Mouse (Mus musculus): ENCODE results near the gene Prl8a6. TPM values are rescaled to one million over a fixed set of nuclear protein-coding genes. Genes with fewer than 3 reads are reported as not detected.

Prl8a6 gene
- total RNA-seq (2014; fragmentation: Nextera tagmentation) (not detected in 2 replicates), total RNA-seq (2017) (not detected in 2 replicates), polyA plus RNA-seq (2012) (not detected in 2 replicates)

- TF ChIP-seq GATA2 (IDR thresholded peaks at IDR 0.05; ENCODE audit: borderline replicate concordance, low read depth, low read length) (no peak), TAL1 (conservative IDR thresholded peaks at IDR 0.05; ENCODE audit: low read depth, low read length) (no peak), POLR2AphosphoS5 (IDR thresholded peaks at IDR 0.05; ENCODE audit: insufficient replicate concordance, low read depth, low read length) (no peak), CTCF (IDR thresholded peaks at IDR 0.05; ENCODE audit: low read depth, low read length) (no peak), GATA1 (IDR thresholded peaks at IDR 0.05; ENCODE audit: borderline replicate concordance, low read length) (no peak)
- H3K4me3 ChIP-seq (ENCODE audit: low read depth, low read length): no peak within 1 kb of the TSS
- DNase-seq (ENCODE audit: low spot score): no peak
- H3K27me3 ChIP-seq (ENCODE audit: insufficient read depth, low read length): no peaks in the 10 kb centered on the region
- no peaks in the 10 kb centered on the region for H3K9me3 ChIP-seq (replicated peaks)
- no peaks in the 10 kb centered on the region for H3K36me3 ChIP-seq (replicated peaks)
- no peak for ATAC-seq (ENCODE audit: extremely low read depth, insufficient number of reproducible peaks, low FRiP score, poor library complexity, severe bottlenecking)
- H3K4me1 ChIP-seq (ENCODE audit: insufficient read depth, low read depth, low read length): no peaks in the 10 kb centered on the region
These were observed at the start of gene Prl8a6 for GRCm38 (mm10) chr13:27438588-27438987. Gene Prl8a6, minus strand, starts transcription at chr13:27438688.

DNA sequence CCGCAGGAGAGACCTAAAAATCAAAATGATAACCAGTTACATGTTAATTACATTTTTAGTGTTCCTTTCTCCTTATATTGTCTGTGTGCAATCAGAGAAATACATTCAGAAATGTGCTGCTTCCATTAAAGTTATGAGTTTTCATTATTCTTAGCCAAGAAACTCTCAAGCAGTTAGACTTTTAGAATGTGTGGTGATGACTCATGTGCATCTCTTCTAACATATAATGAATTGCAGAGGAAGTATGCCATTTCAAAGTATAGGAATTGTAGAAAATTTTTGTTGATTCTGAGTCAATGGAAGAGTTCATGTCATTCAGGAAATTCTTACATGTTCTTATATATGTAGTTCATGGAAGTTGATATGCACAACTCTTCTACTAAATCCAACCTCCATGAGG, 5.3 kb downstream of the Prl8a6 start:
- ATAC-seq (ENCODE audit: extremely low read depth, insufficient number of reproducible peaks, low FRiP score, poor library complexity, severe bottlenecking) (no peak), DNase-seq (ENCODE audit: low spot score) (no peak)
- no peaks in the 10 kb centered on the region for H3K36me3 ChIP-seq (replicated peaks)
- no peaks in the 10 kb centered on the region for H3K4me1 ChIP-seq (ENCODE audit: insufficient read depth, low read depth, low read length)
- H3K4me3 ChIP-seq (ENCODE audit: low read depth, low read length): no peak overlapping the region
- H3K9me3 ChIP-seq (replicated peaks): no peaks in the 10 kb centered on the region
- TF ChIP-seq POLR2AphosphoS5 (IDR thresholded peaks at IDR 0.05; ENCODE audit: insufficient replicate concordance, low read depth, low read length): no peak
- no peak for TF ChIP-seq TAL1 (conservative IDR thresholded peaks at IDR 0.05; ENCODE audit: low read depth, low read length)
- no peak for TF ChIP-seq GATA2 (IDR thresholded peaks at IDR 0.05; ENCODE audit: borderline replicate concordance, low read depth, low read length)
- TF ChIP-seq CTCF (IDR thresholded peaks at IDR 0.05; ENCODE audit: low read depth, low read length): no peak
- no peak for TF ChIP-seq GATA1 (IDR thresholded peaks at IDR 0.05; ENCODE audit: borderline replicate concordance, low read length)
- no peaks in the 10 kb centered on the region for H3K27me3 ChIP-seq (ENCODE audit: insufficient read depth, low read length)

GRCm38 (mm10) chr13:27413640-27414039, 24.8 kb downstream of the Prl8a6 start:
- H3K9me3 ChIP-seq (replicated peaks): no peaks in the 10 kb centered on the region
- ATAC-seq (ENCODE audit: extremely low read depth, insufficient number of reproducible peaks, low FRiP score, poor library complexity, severe bottlenecking) (no peak), DNase-seq (ENCODE audit: low spot score) (no peak)
- no peaks in the 10 kb centered on the region for H3K4me1 ChIP-seq (ENCODE audit: insufficient read depth, low read depth, low read length)
- no peak for TF ChIP-seq CTCF (IDR thresholded peaks at IDR 0.05; ENCODE audit: low read depth, low read length)
- H3K27me3 ChIP-seq (ENCODE audit: insufficient read depth, low read length): no peaks in the 10 kb centered on the region
- H3K36me3 ChIP-seq (replicated peaks): no peaks in the 10 kb centered on the region
- H3K4me3 ChIP-seq (ENCODE audit: low read depth, low read length): no peak overlapping the region

DNA sequence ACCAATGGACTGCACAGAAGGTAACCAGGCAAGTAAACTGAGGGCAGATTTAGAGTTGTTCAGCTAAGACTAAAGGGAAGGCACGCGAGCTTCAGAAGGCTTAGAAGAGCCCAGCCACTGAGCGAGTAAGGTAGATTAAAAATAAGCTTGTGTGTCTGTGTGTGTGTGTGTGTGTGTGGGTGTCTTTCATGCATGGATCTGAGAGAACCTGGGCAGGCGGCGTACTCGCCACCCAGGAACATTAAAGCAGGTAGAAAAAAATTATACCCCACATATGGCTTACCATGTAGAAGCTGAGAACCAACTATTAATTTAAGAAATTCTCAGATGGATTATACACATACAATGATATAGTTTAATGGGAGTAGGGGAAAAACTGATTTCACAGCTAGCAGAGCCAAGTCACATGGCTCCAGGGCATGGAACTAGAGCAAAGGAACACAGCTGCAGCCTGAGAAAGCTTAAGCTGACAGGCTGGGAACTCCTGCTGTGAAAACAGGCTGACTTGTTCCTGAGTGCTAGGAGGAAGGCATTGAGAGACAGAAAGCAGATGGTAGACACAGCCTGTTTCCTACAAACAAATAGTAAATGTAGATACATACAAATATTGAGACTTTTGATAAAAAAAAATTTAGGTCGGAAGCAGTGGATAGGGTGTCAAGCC, 39.3 kb downstream of the Prl8a6 start:
- no peak for TF ChIP-seq CTCF (IDR thresholded peaks at IDR 0.05; ENCODE audit: low read depth, low read length)
- TF ChIP-seq GATA1 (IDR thresholded peaks at IDR 0.05; ENCODE audit: borderline replicate concordance, low read length): no peak
- TF ChIP-seq GATA2 (IDR thresholded peaks at IDR 0.05; ENCODE audit: borderline replicate concordance, low read depth, low read length): no peak
- TF ChIP-seq TAL1 (conservative IDR thresholded peaks at IDR 0.05; ENCODE audit: low read depth, low read length): no peak
- TF ChIP-seq POLR2AphosphoS5 (IDR thresholded peaks at IDR 0.05; ENCODE audit: insufficient replicate concordance, low read depth, low read length): no peak
- H3K4me1 ChIP-seq (ENCODE audit: insufficient read depth, low read depth, low read length): no peaks in the 10 kb centered on the region
- no peak overlapping the region for H3K4me3 ChIP-seq (ENCODE audit: low read depth, low read length)
- no peaks in the 10 kb centered on the region for H3K36me3 ChIP-seq (replicated peaks)
- DNase-seq (ENCODE audit: low spot score): no peak
- H3K9me3 ChIP-seq (replicated peaks): no peaks in the 10 kb centered on the region
- H3K27me3 ChIP-seq (ENCODE audit: insufficient read depth, low read length): no peaks in the 10 kb centered on the region
- ATAC-seq (ENCODE audit: extremely low read depth, insufficient number of reproducible peaks, low FRiP score, poor library complexity, severe bottlenecking): no peak

GRCm38 (mm10) chr13:27390746-27391145, 47.7 kb downstream of the Prl8a6 start, which contains the start of gene Prl2b1:
Gene Prl2b1, minus strand, starts transcription at chr13:27390846.
- H3K27me3 ChIP-seq (ENCODE audit: insufficient read depth, low read length): no peaks in the 10 kb centered on the region
- ATAC-seq (ENCODE audit: extremely low read depth, insufficient number of reproducible peaks, low FRiP score, poor library complexity, severe bottlenecking): no peak
- no peak for DNase-seq (ENCODE audit: low spot score)
- H3K4me1 ChIP-seq (ENCODE audit: insufficient read depth, low read depth, low read length): no peaks in the 10 kb centered on the region
- H3K4me3 ChIP-seq (ENCODE audit: low read depth, low read length): no peak within 1 kb of the TSS
- no peaks in the 10 kb centered on the region for H3K9me3 ChIP-seq (replicated peaks)
- TF ChIP-seq POLR2AphosphoS5 (IDR thresholded peaks at IDR 0.05; ENCODE audit: insufficient replicate concordance, low read depth, low read length) (no peak), GATA2 (IDR thresholded peaks at IDR 0.05; ENCODE audit: borderline replicate concordance, low read depth, low read length) (no peak)
- H3K36me3 ChIP-seq (replicated peaks): no peaks in the 10 kb centered on the region

Other genes with a start within 250 kb of the Prl8a6 start
- gene Prl3c1, start 242.0 kb downstream of the Prl8a6 start, total RNA-seq (2014; fragmentation: Nextera tagmentation): not detected in 2 replicates
- gene Prl3c1, start 242.0 kb downstream of the Prl8a6 start, total RNA-seq (2017): not detected in 2 replicates
- gene Prl3c1, start 242.0 kb downstream of the Prl8a6 start, polyA plus RNA-seq (2012): not detected in 2 replicates
- gene Prl3b1, start 196.8 kb downstream of the Prl8a6 start, total RNA-seq (2014; fragmentation: Nextera tagmentation): not detected in 2 replicates
- not detected in 2 replicates for gene Prl3b1, start 196.8 kb downstream of the Prl8a6 start, total RNA-seq (2017)
- gene Prl3b1, start 196.8 kb downstream of the Prl8a6 start, polyA plus RNA-seq (2012): not detected in 2 replicates
- gene Prl3a1, start 179.3 kb downstream of the Prl8a6 start, total RNA-seq (2014; fragmentation: Nextera tagmentation): not detected in 2 replicates
- gene Prl3a1, start 179.3 kb downstream of the Prl8a6 start, total RNA-seq (2017): not detected in 2 replicates
- gene Prl3a1, start 179.3 kb downstream of the Prl8a6 start, polyA plus RNA-seq (2012): not detected in 2 replicates
- not detected in 2 replicates for gene Prl6a1, start 126.1 kb downstream of the Prl8a6 start, total RNA-seq (2014; fragmentation: Nextera tagmentation)
- not detected in 2 replicates for gene Prl6a1, start 126.1 kb downstream of the Prl8a6 start, total RNA-seq (2017)
- not detected in 2 replicates for gene Prl6a1, start 126.1 kb downstream of the Prl8a6 start, polyA plus RNA-seq (2012)
- not detected in 2 replicates for gene Prl8a2, start 93.0 kb downstream of the Prl8a6 start, total RNA-seq (2014; fragmentation: Nextera tagmentation)
- not detected in 2 replicates for gene Prl8a2, start 93.0 kb downstream of the Prl8a6 start, total RNA-seq (2017)
- not detected in 2 replicates for gene Prl8a2, start 93.0 kb downstream of the Prl8a6 start, polyA plus RNA-seq (2012)
- not detected in 2 replicates for gene Prl2b1, start 47.8 kb downstream of the Prl8a6 start, total RNA-seq (2014; fragmentation: Nextera tagmentation)
- not detected in 2 replicates for gene Prl2b1, start 47.8 kb downstream of the Prl8a6 start, total RNA-seq (2017)
- gene Prl2b1, start 47.8 kb downstream of the Prl8a6 start, polyA plus RNA-seq (2012): not detected in 2 replicates
- not detected in 2 replicates for gene Prl8a8, start 74.5 kb upstream of the Prl8a6 start, total RNA-seq (2014; fragmentation: Nextera tagmentation)
- gene Prl8a8, start 74.5 kb upstream of the Prl8a6 start, total RNA-seq (2017): not detected in 2 replicates
- gene Prl8a8, start 74.5 kb upstream of the Prl8a6 start, polyA plus RNA-seq (2012): not detected in 2 replicates
- not detected in 2 replicates for gene Prl8a9, start 125.9 kb upstream of the Prl8a6 start, total RNA-seq (2014; fragmentation: Nextera tagmentation)
- gene Prl8a9, start 125.9 kb upstream of the Prl8a6 start, total RNA-seq (2017): 0.23 TPM in 1 of 2 replicates, not detected in the other
- gene Prl8a9, start 125.9 kb upstream of the Prl8a6 start, polyA plus RNA-seq (2012): not detected in 2 replicates
- gene Prl8a1, start 143.5 kb upstream of the Prl8a6 start, total RNA-seq (2014; fragmentation: Nextera tagmentation): not detected in 2 replicates
- gene Prl8a1, start 143.5 kb upstream of the Prl8a6 start, total RNA-seq (2017): 0.22 TPM in 1 of 2 replicates, not detected in the other
- not detected in 2 replicates for gene Prl8a1, start 143.5 kb upstream of the Prl8a6 start, polyA plus RNA-seq (2012)
- gene Prl7b1, start 171.9 kb upstream of the Prl8a6 start, total RNA-seq (2014; fragmentation: Nextera tagmentation): not detected in 2 replicates
- gene Prl7b1, start 171.9 kb upstream of the Prl8a6 start, total RNA-seq (2017): 1.5 and 2.0 TPM in 2 replicates
- not detected in 2 replicates for gene Prl7b1, start 171.9 kb upstream of the Prl8a6 start, polyA plus RNA-seq (2012)
- not detected in 2 replicates for gene Prl7a1, start 203.8 kb upstream of the Prl8a6 start, total RNA-seq (2014; fragmentation: Nextera tagmentation)
- not detected in 2 replicates for gene Prl7a1, start 203.8 kb upstream of the Prl8a6 start, total RNA-seq (2017)
- gene Prl7a1, start 203.8 kb upstream of the Prl8a6 start, polyA plus RNA-seq (2012): not detected in 2 replicates
- not detected in 2 replicates for gene Prl7a2, start 229.3 kb upstream of the Prl8a6 start, total RNA-seq (2014; fragmentation: Nextera tagmentation)
- not detected in 2 replicates for gene Prl7a2, start 229.3 kb upstream of the Prl8a6 start, total RNA-seq (2017)
- gene Prl7a2, start 229.3 kb upstream of the Prl8a6 start, polyA plus RNA-seq (2012): not detected in 2 replicates